24 mouse cellular contexts compared by ENCODE assay signal in the genomic region with DNA sequence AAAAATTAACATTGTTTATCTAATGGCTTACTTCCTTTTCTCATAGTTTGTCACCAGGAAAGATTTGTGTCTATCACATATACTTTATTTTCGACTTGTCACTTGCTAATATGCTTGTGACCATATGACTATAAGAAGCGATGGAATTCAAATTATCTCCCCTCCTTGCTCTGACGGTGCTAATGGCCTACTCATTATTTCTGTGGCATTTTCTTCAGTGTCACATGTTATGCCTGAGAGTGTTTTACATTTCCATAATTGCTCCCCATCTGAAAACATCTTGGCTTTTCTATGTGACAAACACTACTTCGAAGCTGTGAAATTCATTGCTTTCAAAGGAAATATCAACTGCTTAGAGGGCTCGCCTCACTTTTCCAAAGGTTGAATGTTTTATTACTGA.
A peak's percentile ranks its signal among the peaks of the same experiment; 100 is the strongest.
DNase-seq lines count a peak whose midpoint lies in the region; ATAC-seq and TF ChIP-seq lines count a peak whose summit lies in the region.
"Had no signal": no experiment of that assay in that cellular context is flagged by ENCODE, and none has a peak within 500 bp of the region (broad histone marks: within the 10 kb centered on the region; RNA-seq: fewer than 3 reads in every experiment).

No protein-coding gene starts in this region.

- no peaks in the 10 kb centered on the region for H3K27me3 ChIP-seq in forebrain, embryonic 12.5 days
- H3K27me3 ChIP-seq in forebrain, embryonic 10.5 days (ENCODE audit: poor library complexity, severe bottlenecking): no peaks in the 10 kb centered on the region
- no peaks in the 10 kb centered on the region for H3K27me3 ChIP-seq in forebrain, embryonic 15.5 days
- H3K27me3 ChIP-seq in forebrain, postnatal 0 days (ENCODE audit: insufficient read depth, low read length): no peaks in the 10 kb centered on the region
- H3K27me3 ChIP-seq: CH12.LX; embryonic facial prominence, embryonic 13.5 days; embryonic facial prominence, embryonic 15.5 days; Patski had no signal

- ATAC-seq in forebrain, embryonic 12.5 days (ENCODE audit: low FRiP score): peak; percentile 49; the same call in 1 of the 2 replicates
- peak; percentile 71 for ATAC-seq in forebrain, embryonic 15.5 days (replicated peaks)
- ATAC-seq in forebrain, postnatal 0 days: peak; percentile 27; the same call in 1 of the 2 replicates
- ATAC-seq: activated CD4-positive, CD25-positive, alpha-beta regulatory T cell, adult 4 months; CD4-positive, CD25-positive, alpha-beta regulatory T cell, adult 4 months; Patski had no signal

- no peak for TF ChIP-seq CTCF in brain, embryonic 14.5 days (IDR thresholded peaks at IDR 0.05; ENCODE audit: borderline replicate concordance, extremely low read depth, insufficient read depth, insufficient read length)
- no peak for TF ChIP-seq CTCF in forebrain, postnatal 0 days (IDR thresholded peaks at IDR 0.05; ENCODE audit: low read depth)

- peaks cover 5% of the 10 kb centered on the region; the same call in 1 of the 2 replicates for H3K4me1 ChIP-seq in forebrain, embryonic 12.5 days
- no peaks in the 10 kb centered on the region for H3K4me1 ChIP-seq in forebrain, embryonic 10.5 days
- peaks cover 7% of the 10 kb centered on the region; the same call in 1 of the 2 replicates for H3K4me1 ChIP-seq in forebrain, embryonic 15.5 days
- H3K4me1 ChIP-seq in forebrain, postnatal 0 days (ENCODE audit: insufficient read depth): no peaks in the 10 kb centered on the region
- H3K4me1 ChIP-seq: embryonic facial prominence, embryonic 13.5 days; embryonic facial prominence, embryonic 15.5 days had no signal

- no peaks in the 10 kb centered on the region for H3K36me3 ChIP-seq in forebrain, embryonic 12.5 days (replicated peaks)
- no peaks in the 10 kb centered on the region for H3K36me3 ChIP-seq in forebrain, embryonic 10.5 days (replicated peaks)
- H3K36me3 ChIP-seq in forebrain, embryonic 15.5 days: no peaks in the 10 kb centered on the region
- no peaks in the 10 kb centered on the region for H3K36me3 ChIP-seq in forebrain, postnatal 0 days (ENCODE audit: insufficient read depth)
- H3K36me3 ChIP-seq: embryonic facial prominence, embryonic 13.5 days; embryonic facial prominence, embryonic 15.5 days; G1E had no signal

- no peak overlapping the region for H3K27ac ChIP-seq in forebrain, embryonic 12.5 days
- no peak overlapping the region for H3K27ac ChIP-seq in forebrain, embryonic 10.5 days
- no peak overlapping the region for H3K27ac ChIP-seq in forebrain, embryonic 15.5 days (replicated peaks)
- H3K27ac ChIP-seq in forebrain, postnatal 0 days (ENCODE audit: low read depth, low read length): no peak overlapping the region
- H3K27ac ChIP-seq: embryonic facial prominence, embryonic 13.5 days; embryonic facial prominence, embryonic 15.5 days had no signal

- no peak for DNase-seq in forebrain, embryonic 10.5 days (ENCODE audit: extremely low spot score, low spot score)
- peak; percentile 71 for DNase-seq in brain, embryonic 14.5 days (ENCODE audit: low read depth)
- no peak for DNase-seq in forebrain, postnatal 0 days
- DNase-seq in gastrocnemius, postnatal 10 days: no peak
- DNase-seq in heart, postnatal 4 days: no peak
- DNase-seq: adrenal gland, postnatal 10 days; adrenal gland, postnatal 25 days; B cell, adult 2 months; cerebellum, adult 11-12 months; cerebellum, adult 2 months; cerebellum, adult 9-10 months; cerebellum, postnatal 10 days; cerebellum, postnatal 25 days; embryo, embryonic 11 days had no signal

- H3K9ac ChIP-seq in forebrain, embryonic 12.5 days: no peak overlapping the region
- no peak overlapping the region for H3K9ac ChIP-seq in forebrain, embryonic 15.5 days (replicated peaks)
- no peak overlapping the region for H3K9ac ChIP-seq in forebrain, postnatal 0 days
- H3K9ac ChIP-seq: embryonic facial prominence, embryonic 13.5 days; embryonic facial prominence, embryonic 15.5 days had no signal

- H3K4me3 ChIP-seq in forebrain, embryonic 12.5 days (replicated peaks): no peak overlapping the region
- H3K4me3 ChIP-seq in forebrain, embryonic 10.5 days: no peak overlapping the region
- no peak overlapping the region for H3K4me3 ChIP-seq in forebrain, embryonic 15.5 days
- H3K4me3 ChIP-seq in forebrain, postnatal 0 days (ENCODE audit: low read depth, low read length): no peak overlapping the region
- H3K4me3 ChIP-seq: embryonic facial prominence, embryonic 13.5 days; embryonic facial prominence, embryonic 15.5 days; erythroblast, embryonic 14.5 days had no signal

- TF ChIP-seq POLR2A in brain, embryonic 14.5 days (IDR thresholded peaks at IDR 0.05; ENCODE audit: borderline replicate concordance, extremely low read depth, insufficient read depth, insufficient read length, poor library complexity, severe bottlenecking): no peak

- H3K4me2 ChIP-seq in forebrain, embryonic 12.5 days: no peak overlapping the region
- no peak overlapping the region for H3K4me2 ChIP-seq in forebrain, embryonic 15.5 days (replicated peaks)
- no peak overlapping the region for H3K4me2 ChIP-seq in forebrain, postnatal 0 days (ENCODE audit: low read depth)
- H3K4me2 ChIP-seq: embryonic facial prominence, embryonic 13.5 days; embryonic facial prominence, embryonic 15.5 days had no signal

- no peaks in the 10 kb centered on the region for H3K9me3 ChIP-seq in forebrain, embryonic 12.5 days
- H3K9me3 ChIP-seq in forebrain, embryonic 10.5 days: no peaks in the 10 kb centered on the region
- H3K9me3 ChIP-seq in forebrain, embryonic 15.5 days: no peaks in the 10 kb centered on the region
- no peaks in the 10 kb centered on the region for H3K9me3 ChIP-seq in forebrain, postnatal 0 days (ENCODE audit: low read length)
- H3K9me3 ChIP-seq: embryonic facial prominence, embryonic 13.5 days; embryonic facial prominence, embryonic 15.5 days; G1E had no signal

- WGBS in forebrain, embryonic 12.5 days: 65% methylated on average over 5 of the region's 5 CpGs
- 89% methylated on average over 5 of the region's 5 CpGs for WGBS in forebrain, embryonic 10.5 days
- 45% methylated on average over 5 of the region's 5 CpGs for WGBS in forebrain, embryonic 15.5 days
- 44% methylated on average over 5 of the region's 5 CpGs for WGBS in forebrain, postnatal 0 days
